Mouse (Mus musculus): Measurements from ENCODE around the gene Rassf6.

The Rassf6 gene

GRCm38 (mm10) chr5:90640286-90641217, at the start of gene Rassf6:
Gene Rassf6, minus strand, starts transcription at chr5:90640657.
- DNase-seq: peak; percentile 11 to 23

DNA sequence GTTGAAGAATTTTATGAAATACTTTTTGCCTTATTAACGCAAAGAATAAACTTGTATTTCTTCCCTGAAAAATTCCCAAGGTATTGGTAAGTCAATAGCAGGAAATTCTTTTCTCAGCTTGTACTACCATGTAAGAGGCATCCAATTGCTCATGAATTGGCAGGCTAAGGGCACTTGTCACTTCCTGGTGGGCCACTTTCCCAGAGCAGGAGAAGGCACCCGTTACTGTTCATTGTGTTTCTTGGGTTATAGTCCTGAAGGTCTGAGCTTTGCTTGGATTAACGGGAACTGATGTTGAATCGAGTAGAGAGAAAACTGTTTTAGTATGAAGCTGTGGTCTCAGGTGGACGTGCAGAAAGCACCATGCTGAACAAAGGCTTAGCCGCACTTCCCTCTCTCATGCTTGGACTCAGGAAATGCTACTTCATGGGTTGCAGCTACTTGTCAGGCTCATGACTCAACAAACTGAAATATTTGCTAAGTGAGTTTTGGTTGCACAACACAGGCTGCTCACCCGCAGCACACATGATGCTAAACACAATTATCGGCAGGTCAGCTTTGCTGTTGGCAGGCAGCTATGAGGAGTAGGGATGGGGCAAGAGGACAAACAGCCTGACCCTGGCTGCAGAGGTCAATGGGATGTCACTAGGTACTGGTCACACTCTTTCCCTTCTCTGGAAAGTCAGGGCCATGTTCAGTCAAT, 49.1 kb upstream of the Rassf6 start:
- DNase-seq: no peak

DNA sequence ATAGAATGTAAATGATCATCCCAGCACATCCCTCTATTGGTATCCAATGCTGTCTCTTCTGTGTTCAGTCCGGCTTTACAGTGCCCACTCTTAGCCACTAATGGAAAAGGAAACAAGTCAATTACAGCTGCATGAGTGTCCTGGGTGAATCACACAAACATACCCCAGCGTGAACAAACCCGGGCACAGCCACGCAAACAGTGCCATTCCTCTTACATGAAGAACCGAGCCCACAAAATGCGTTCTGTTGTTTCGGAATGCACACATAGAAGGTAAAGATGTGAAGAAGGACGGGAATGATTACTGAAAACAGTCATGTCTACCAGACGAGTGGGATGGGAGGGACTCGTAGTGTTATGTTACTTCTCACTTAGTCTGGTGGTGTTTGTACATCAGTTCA, 47.5 kb upstream of the Rassf6 start:
- no peak for DNase-seq

GRCm38 (mm10) chr5:90684994-90685393, 44.5 kb upstream of the Rassf6 start:
- DNase-seq: no peak

DNA sequence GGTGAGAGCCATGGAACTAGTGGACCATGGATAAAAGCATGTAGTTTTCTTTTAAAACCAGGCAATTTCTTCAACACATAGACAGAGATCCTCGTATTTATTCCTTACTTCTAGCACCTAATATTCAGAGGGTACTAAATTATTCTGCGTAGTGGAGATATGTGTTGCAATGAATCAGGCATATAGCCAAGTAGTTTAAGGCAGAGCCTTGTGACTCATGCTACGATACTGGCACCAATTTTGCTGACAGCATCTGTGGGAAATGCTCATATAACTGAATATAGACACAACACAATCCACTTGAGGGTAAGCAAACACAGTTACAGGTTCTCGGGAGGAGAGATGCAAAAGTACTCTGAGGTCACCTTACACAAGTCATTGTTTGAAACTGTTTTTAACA, 41.4 kb upstream of the Rassf6 start:
- no peak for DNase-seq

- no peak for DNase-seq
Measured at GRCm38 (mm10) chr5:90677560-90677959, 37.1 kb upstream of the Rassf6 start.

DNA sequence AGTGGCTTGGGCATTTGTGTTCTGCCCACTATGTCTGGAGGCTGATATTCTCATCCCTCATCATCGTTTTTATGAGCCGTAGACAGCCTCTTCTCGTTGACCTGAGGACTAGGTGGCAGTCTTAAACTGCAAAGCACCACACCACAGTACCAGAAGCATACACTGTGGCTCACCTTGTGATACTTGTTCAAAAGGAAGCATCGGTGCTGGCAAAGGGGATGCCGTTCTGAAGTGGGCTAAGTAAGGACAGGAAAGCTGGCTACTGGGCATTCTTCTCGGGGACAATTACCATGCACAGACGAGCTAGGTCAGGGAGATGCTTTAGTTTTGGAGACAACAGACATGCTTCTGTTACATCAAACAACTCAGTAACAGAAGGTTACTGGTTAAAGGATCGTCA, 21.4 kb upstream of the Rassf6 start:
- DNase-seq: no peak

- peak; percentile 23 to 36 for DNase-seq
Measured at GRCm38 (mm10) chr5:90661436-90661835, 21.0 kb upstream of the Rassf6 start.

GRCm38 (mm10) chr5:90660411-90660810, 20.0 kb upstream of the Rassf6 start:
- no peak for DNase-seq

- DNase-seq: no peak
Measured at GRCm38 (mm10) chr5:90656681-90657080, 16.2 kb upstream of the Rassf6 start.

DNA sequence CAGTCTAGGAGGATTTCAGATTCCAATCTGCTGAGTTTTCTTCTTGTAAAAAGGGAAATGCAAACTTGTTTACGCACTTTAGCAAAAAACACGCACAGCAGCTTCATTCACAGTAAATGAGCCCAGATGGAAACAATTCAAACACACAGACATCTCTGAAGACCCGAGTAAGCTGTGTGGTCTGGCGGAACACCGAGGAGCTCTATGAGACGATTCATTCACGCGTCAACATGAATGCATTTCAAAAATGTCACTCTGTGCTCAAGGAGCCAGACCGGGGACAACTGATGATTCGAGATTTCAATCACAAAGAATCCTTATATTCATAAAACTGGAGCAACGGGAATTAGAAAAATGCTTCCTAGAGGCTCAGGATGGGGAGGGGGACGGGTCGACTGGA, 15.4 kb upstream of the Rassf6 start:
- DNase-seq: no peak

DNA sequence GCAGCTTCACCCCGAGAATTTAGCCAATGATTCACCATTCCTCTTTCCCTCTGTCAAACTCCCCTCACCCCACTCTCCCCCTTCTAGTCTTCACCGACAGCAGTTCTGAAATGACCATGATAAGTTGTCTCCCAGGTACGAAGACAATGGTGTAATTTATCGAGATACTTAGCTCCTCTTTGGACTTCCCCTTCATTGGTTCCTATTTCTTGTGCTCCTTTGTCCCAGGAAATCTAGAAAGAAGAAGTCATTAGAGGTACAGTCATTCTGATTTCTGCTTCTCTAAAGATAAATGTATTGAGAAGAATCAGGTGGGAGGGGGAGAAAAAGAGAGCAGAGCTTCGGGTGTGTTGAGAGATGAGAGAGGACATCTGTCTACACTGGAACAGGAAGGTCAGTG, 14.3 kb upstream of the Rassf6 start:
- no peak for DNase-seq

DNA sequence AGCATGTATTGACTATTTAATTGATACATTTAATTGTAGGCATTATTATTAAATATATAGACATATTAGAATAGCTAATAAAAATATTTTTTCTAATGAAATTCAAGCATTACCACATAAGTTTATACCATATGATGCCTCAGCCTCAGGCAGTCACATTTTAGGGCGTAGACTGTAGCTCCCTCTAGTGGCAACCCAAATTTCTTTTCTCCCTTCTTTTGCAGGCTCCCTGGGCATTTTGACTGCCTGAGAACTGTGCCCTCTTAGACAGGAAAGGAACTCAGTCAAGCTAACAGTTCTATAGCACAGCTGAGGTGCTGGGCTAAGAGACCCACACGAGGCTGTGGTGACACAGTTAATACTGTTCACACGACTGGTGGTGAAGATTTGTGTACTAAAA, 12.3 kb upstream of the Rassf6 start:
- peak; percentile 36 to 40 for DNase-seq

- no peak for DNase-seq
Measured at GRCm38 (mm10) chr5:90650466-90651150, 10.2 kb upstream of the Rassf6 start.

- no peak for DNase-seq
Measured at GRCm38 (mm10) chr5:90647473-90647872, 7.0 kb upstream of the Rassf6 start.

GRCm38 (mm10) chr5:90646398-90646797, 5.9 kb upstream of the Rassf6 start:
- DNase-seq: no peak

GRCm38 (mm10) chr5:90645579-90645978, 5.1 kb upstream of the Rassf6 start:
- no peak for DNase-seq

DNA sequence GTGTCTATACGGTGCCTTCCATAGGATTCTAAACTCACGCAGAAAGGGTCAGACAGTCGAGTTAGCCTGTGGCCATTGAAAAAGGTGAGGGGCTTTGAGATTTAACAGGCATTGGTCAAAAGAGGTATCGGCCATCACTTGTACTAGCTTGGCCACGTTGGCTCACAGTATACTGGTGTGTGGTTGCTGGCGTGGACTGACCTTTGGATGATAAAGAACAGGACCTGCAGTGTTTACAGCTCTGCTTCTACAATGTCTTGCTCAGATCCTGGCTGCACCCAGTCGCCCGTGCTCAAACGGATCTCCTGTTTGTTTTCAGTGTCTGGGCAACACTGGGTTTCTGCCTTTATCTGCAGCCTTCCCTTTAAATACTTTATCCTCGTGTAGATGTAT, 757 bp upstream of the Rassf6 start:
- no peak for DNase-seq

DNA sequence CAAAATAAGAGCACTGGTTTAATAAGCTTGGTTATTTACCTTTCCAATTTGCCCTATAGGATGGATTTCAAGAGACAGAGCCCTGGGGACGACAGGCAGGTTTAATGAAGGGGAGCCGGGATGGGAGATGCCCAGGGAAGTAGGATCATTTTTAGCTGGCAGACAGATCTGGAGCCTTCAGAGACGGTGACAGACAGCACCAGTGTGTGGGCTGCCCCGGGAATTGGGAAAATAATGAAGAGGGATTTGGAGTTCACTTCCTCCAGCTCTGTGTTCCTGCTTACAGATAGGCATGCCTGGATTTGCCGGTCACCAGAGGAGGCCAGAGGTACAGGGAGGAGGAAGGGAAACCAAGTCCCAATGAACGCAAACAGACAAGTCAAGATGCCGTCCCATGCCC, 5.6 kb downstream of the Rassf6 start:
- no peak for DNase-seq

DNA sequence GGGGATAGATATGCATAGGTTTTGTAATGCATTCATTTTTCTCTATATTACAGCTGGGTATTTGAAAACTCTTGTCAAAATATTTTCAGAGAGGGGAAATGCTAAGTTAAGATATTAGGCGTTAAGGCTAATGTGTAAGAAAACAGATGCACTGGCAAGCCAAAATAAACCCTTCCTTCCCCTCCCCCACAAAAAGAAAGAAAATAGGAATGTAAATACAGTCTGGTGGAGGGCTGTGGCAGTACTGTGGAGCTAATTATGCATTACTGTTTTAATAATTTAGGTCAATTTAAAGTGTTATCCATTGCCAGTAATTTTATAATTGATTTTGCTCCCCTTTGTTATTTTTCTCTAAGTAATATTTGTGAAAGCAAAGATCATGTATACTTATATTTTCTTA, 11.9 kb downstream of the Rassf6 start:
- no peak for DNase-seq

DNA sequence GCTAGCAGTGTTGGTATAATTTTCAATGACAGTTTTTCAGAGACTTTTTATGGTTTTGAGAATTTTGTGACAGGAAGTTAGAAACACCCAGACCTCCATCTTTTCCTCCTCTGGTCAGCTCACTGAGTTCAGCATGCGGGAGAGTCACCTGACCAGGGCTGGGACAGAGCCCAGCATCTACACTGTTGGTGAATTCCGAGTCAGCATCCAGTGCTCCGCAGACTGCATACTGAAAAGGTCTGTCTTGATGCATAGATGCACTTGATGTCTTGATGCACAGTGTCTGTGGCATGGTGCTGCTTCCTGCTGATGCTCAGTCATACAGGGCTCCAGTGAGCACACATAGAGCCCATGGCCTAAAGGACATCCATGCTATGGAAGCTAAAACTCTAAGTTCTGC, 12.4 kb downstream of the Rassf6 start:
- DNase-seq: no peak

GRCm38 (mm10) chr5:90627423-90627822, 13.0 kb downstream of the Rassf6 start:
- no peak for DNase-seq

GRCm38 (mm10) chr5:90624708-90625425, 15.6 kb downstream of the Rassf6 start:
- DNase-seq: no peak
